Mouse (Mus musculus): ENCODE data around the gene Prdm11.

DNA sequence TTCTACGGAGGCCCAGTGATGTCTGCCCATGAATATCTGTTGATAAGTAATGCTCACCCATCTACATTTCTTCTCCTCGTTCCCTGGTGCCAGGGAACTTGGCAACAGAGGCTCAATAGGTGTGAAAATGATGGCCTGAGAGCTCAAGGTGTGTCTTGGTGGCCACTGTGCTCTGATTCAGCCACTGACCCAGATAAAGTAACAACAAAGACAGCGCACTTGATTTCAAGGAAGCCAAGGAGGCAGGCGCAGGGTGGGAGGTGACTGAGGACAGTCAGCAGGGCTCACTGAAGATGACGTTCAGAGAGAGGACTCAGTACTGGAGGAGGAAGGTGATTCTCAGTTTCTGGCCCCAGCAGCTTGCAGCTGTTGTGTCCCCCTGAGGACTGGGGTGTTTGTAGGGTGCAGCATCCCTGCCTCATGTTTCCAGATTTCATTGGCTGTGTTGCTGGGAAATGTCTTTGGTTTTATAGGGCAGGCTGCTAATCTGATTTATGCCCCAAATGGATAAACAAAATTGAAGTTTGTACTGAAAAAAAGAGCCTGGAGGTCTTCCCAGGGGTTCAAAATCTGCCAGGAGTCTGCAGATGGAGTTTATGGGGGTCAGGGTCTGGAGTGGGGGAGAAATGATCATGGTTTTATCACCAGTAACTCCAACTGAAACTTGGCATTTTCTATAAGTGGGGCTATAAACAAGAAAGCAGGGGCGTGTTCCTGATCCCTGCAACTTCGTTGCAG is 128.4 kb downstream of the Prdm11 start:
- TF ChIP-seq ZKSCAN1 (IDR thresholded peaks at IDR 0.05; ENCODE audit: borderline replicate concordance, low read depth, low read length) (no peak), MXI1 (IDR thresholded peaks at IDR 0.05; ENCODE audit: low read depth, low read length) (no peak), CTCF (conservative IDR thresholded peaks at IDR 0.05 in 1 of 2, IDR thresholded peaks at IDR 0.05 in 1 of 2; ENCODE audit: low read depth in 2 of 2, low read length in 2 of 2) (no peak), POLR2A (IDR thresholded peaks at IDR 0.05; ENCODE audit: low read depth, low read length) (no peak), MEF2A (IDR thresholded peaks at IDR 0.05; ENCODE audit: borderline replicate concordance, low read depth, low read length) (no peak), E2F4 (IDR thresholded peaks at IDR 0.05; ENCODE audit: insufficient replicate concordance, low read depth, low read length) (no peak), ETS1 (conservative IDR thresholded peaks at IDR 0.05; ENCODE audit: low read depth, low read length) (no peak), MAFK (IDR thresholded peaks at IDR 0.05; ENCODE audit: insufficient replicate concordance, low read length) (no peak)

Measured in CH12.LX (cell line).